Mouse (Mus musculus) midbrain, embryonic 14.5 days (tissue): ENCODE measurements around the gene Ick. TPM values are rescaled to one million over a fixed set of nuclear protein-coding genes. Genes with fewer than 3 reads are reported as not detected.
A peak's percentile ranks its signal among the peaks of the same experiment; 100 is the strongest.
"Not testable (repeated sequence)": the region's sequence is repeated elsewhere in the genome, so short reads cannot be mapped to it uniquely, and the experiment has no call there.

Experiments used
- ATAC-seq: fragments of 200-750 bp; cut with Nextera tagmentation; 2 replicates; pipeline ENCODE4 v1.8.0; 2017; ENCODE audit warnings: moderate number of reproducible peaks, moderate library complexity; ENCODE audit not compliant: low FRiP score, low TSS enrichment
- DNase-seq: peaks from one replicate; pipeline ENCODE4 v3.0.0-alpha.2; 2015
- H3K27ac ChIP-seq: fragments of 300-500 bp; sonication (generic); replicated peaks from 2 replicates; pipeline ENCODE4 v1.5.1; 2014; ENCODE audit warnings: mild to moderate bottlenecking, low read depth, low read length, moderate library complexity
- H3K27me3 ChIP-seq: fragments of 300-500 bp; sonication (generic); 2 replicates; pipeline ENCODE4 v1.6.1; 2014; ENCODE audit warnings: low read length, control low read depth, mixed read lengths; ENCODE audit not compliant: control insufficient read depth, insufficient read depth
- H3K36me3 ChIP-seq: fragments of 300-500 bp; sonication (generic); 2 replicates; pipeline ENCODE4 v1.6.1; 2014; ENCODE audit warnings: low read length, control low read depth; ENCODE audit not compliant: control insufficient read depth, insufficient read depth
- H3K4me1 ChIP-seq: fragments of 300-500 bp; sonication (generic); 2 replicates; pipeline ENCODE4 v1.6.1; 2014; ENCODE audit warnings: mild to moderate bottlenecking, antibody characterized with exemption, low read length, control low read depth; ENCODE audit not compliant: control insufficient read depth, insufficient read depth
- H3K4me2 ChIP-seq: fragments of 300-500 bp; sonication (generic); 2 replicates; pipeline ENCODE4 v1.6.1; 2014; ENCODE audit warnings: mild to moderate bottlenecking, low read length, moderate library complexity
- H3K4me3 ChIP-seq: fragments of 300-500 bp; sonication (generic); replicated peaks from 2 replicates; pipeline ENCODE4 v1.5.1; 2014; ENCODE audit warnings: low read depth, low read length
- H3K9ac ChIP-seq: fragments of 300-500 bp; sonication (generic); replicated peaks from 2 replicates; pipeline ENCODE4 v1.6.1; 2014; ENCODE audit warnings: mild to moderate bottlenecking, low read length, moderate library complexity
- H3K9me3 ChIP-seq: fragments of 300-500 bp; sonication (generic); 2 replicates; pipeline ENCODE4 v1.6.1; 2016; ENCODE audit warnings: low read length, control low read depth, mixed read lengths; ENCODE audit not compliant: control insufficient read depth
- WGBS: fragments of 180-500 bp; shearing (Covaris S2); extraction: QIAGEN DNeasy Blood & Tissue Kit; methylation state at CpG from one replicate; pipeline ENCODE4 v1.1.7; 2014; 5-methylcytosine and 5-hydroxymethylcytosine counted together
- polyA plus RNA-seq: library from polyadenylated mRNA; unstranded; fragments of >200 nt; fragmentation: Nextera tagmentation; extraction: Ambion mirVana; gene quantifications from 2 replicates; pipeline ENCODE4 v1.2.1, GENCODE M21; 2014

Ick gene
- polyA plus RNA-seq, 1 experiment from 2014 or later = 46.2 TPM

GRCm38 (mm10) chr9:78146099-78146498 lies 37.1 kb downstream of the Ick start:
- Histone ChIP-seq H3K9ac (no peak overlapping the region), H3K9me3 (0 out of 2 replicates have a peak, but pooled peaks cover 4% of the 10 kb centered on the region), H3K36me3 (peaks cover 67% of the 10 kb centered on the region), H3K4me1 (0 out of 2 replicates have a peak, but pooled peaks cover 3% of the 10 kb centered on the region), H3K27ac (peak overlapping the region; percentile 14; the same call in 1 of the 2 replicates), H3K4me2 (no peak overlapping the region), H3K4me3 (no peak overlapping the region), H3K27me3 (no peaks in the 10 kb centered on the region)
- DNase-seq (no peak), ATAC-seq (no peak)
- 61% methylated on average over 4 of the region's 4 CpGs for WGBS

- H3K4me1 ChIP-seq = 0 out of 2 replicates have a peak, but pooled peaks cover 3% of the 10 kb centered on the region
- 0 out of 2 replicates have a peak, but pooled peaks cover 4% of the 10 kb centered on the region for H3K9me3 ChIP-seq
- 71% methylated on average over 6 of the region's 6 CpGs for WGBS
- peaks cover 67% of the 10 kb centered on the region for H3K36me3 ChIP-seq
- ATAC-seq (peak; percentile 53; the same call in 1 of the 2 replicates), DNase-seq (peak; percentile 51)
- H3K4me3 ChIP-seq = no peak overlapping the region
- H3K27ac ChIP-seq = no peak overlapping the region; the same call in 1 of the 2 replicates
- H3K27me3 ChIP-seq = no peaks in the 10 kb centered on the region
- no peak overlapping the region for H3K9ac ChIP-seq
- no peak overlapping the region for H3K4me2 ChIP-seq
Observed at GRCm38 (mm10) chr9:78146627-78147026, 37.6 kb downstream of the Ick start.

- Histone ChIP-seq H3K9ac (no peak overlapping the region), H3K27me3 (no peaks in the 10 kb centered on the region), H3K27ac (no peak overlapping the region), H3K4me2 (no peak overlapping the region), H3K9me3 (no peaks in the 10 kb centered on the region), H3K4me1 (0 out of 2 replicates have a peak, but pooled peaks cover 3% of the 10 kb centered on the region), H3K4me3 (no peak overlapping the region), H3K36me3 (peaks cover 63% of the 10 kb centered on the region)
- WGBS = 92% methylated on average over 6 of the region's 6 CpGs
- no peak for DNase-seq
- no peak for ATAC-seq
Observed at GRCm38 (mm10) chr9:78148149-78148548, 39.2 kb downstream of the Ick start.

- H3K27ac ChIP-seq, ATAC-seq, H3K4me3 ChIP-seq, H3K4me2 ChIP-seq, H3K9me3 ChIP-seq, DNase-seq, H3K9ac ChIP-seq, H3K27me3 ChIP-seq, H3K4me1 ChIP-seq: not testable (repeated sequence)
- H3K36me3 ChIP-seq = peaks cover 64% of the 10 kb centered on the region
- WGBS = 92% methylated on average over 2 of the region's 2 CpGs
Observed at GRCm38 (mm10) chr9:78149770-78150169, 40.8 kb downstream of the Ick start.

- Histone ChIP-seq H3K4me2 (no peak overlapping the region), H3K4me3 (no peak overlapping the region), H3K27me3 (no peaks in the 10 kb centered on the region), H3K9me3 (no peaks in the 10 kb centered on the region), H3K4me1 (no peaks in the 10 kb centered on the region), H3K27ac (no peak overlapping the region), H3K36me3 (peaks cover 85% of the 10 kb centered on the region), H3K9ac (no peak overlapping the region)
- ATAC-seq = no peak
- WGBS = 91% methylated on average over 11 of the region's 11 CpGs
- no peak for DNase-seq
Observed at GRCm38 (mm10) chr9:78154211-78154977, 45.4 kb downstream of the Ick start.

GRCm38 (mm10) chr9:78157221-78157620 lies 48.2 kb downstream of the Ick start:
- no peak overlapping the region for H3K27ac ChIP-seq
- no peak for ATAC-seq
- H3K4me2 ChIP-seq = no peak overlapping the region
- no peaks in the 10 kb centered on the region for H3K9me3 ChIP-seq
- no peak for DNase-seq
- peaks cover 90% of the 10 kb centered on the region for H3K36me3 ChIP-seq
- H3K9ac ChIP-seq = no peak overlapping the region
- no peak overlapping the region for H3K4me3 ChIP-seq
- 87% methylated on average over 1 of the region's 1 CpGs for WGBS
- H3K27me3 ChIP-seq = no peaks in the 10 kb centered on the region
- H3K4me1 ChIP-seq = no peaks in the 10 kb centered on the region

- H3K27me3 ChIP-seq = no peaks in the 10 kb centered on the region
- H3K9me3 ChIP-seq = no peaks in the 10 kb centered on the region
- no peak overlapping the region for H3K9ac ChIP-seq
- no peak for DNase-seq
- no peak overlapping the region for H3K27ac ChIP-seq
- no peaks in the 10 kb centered on the region for H3K4me1 ChIP-seq
- ATAC-seq = no peak
- WGBS = 86% methylated on average over 10 of the region's 10 CpGs
- H3K36me3 ChIP-seq = peaks cover 84% of the 10 kb centered on the region
- H3K4me2 ChIP-seq = no peak overlapping the region
- H3K4me3 ChIP-seq = no peak overlapping the region
Observed at GRCm38 (mm10) chr9:78163291-78163690, 54.3 kb downstream of the Ick start.

GRCm38 (mm10) chr9:78164741-78165140 lies 55.7 kb downstream of the Ick start:
- Histone ChIP-seq H3K36me3 (peaks cover 82% of the 10 kb centered on the region), H3K27me3 (no peaks in the 10 kb centered on the region), H3K4me2 (no peak overlapping the region), H3K9me3 (no peaks in the 10 kb centered on the region), H3K4me1 (no peaks in the 10 kb centered on the region), H3K4me3 (no peak overlapping the region), H3K9ac (no peak overlapping the region), H3K27ac (no peak overlapping the region)
- ATAC-seq = no peak
- no peak for DNase-seq
- WGBS = 94% methylated on average over 3 of the region's 3 CpGs

GRCm38 (mm10) chr9:78165454-78165853 lies 56.5 kb downstream of the Ick start:
- H3K4me3 ChIP-seq = no peak overlapping the region
- H3K36me3 ChIP-seq = peaks cover 76% of the 10 kb centered on the region
- no peaks in the 10 kb centered on the region for H3K4me1 ChIP-seq
- ATAC-seq (no peak), DNase-seq (no peak)
- H3K27ac ChIP-seq = no peak overlapping the region
- H3K4me2 ChIP-seq = no peak overlapping the region
- WGBS = 93% methylated on average over 6 of the region's 6 CpGs
- H3K9ac ChIP-seq = no peak overlapping the region
- H3K9me3 ChIP-seq = no peaks in the 10 kb centered on the region
- H3K27me3 ChIP-seq = no peaks in the 10 kb centered on the region
